Mouse (Mus musculus) cerebellum, postnatal 14 days (tissue): ENCODE results near the gene Pet100.
"Not testable (repeated sequence)": the region's sequence is repeated elsewhere in the genome, so short reads cannot be mapped to it uniquely, and the experiment has no call there.

ENCODE experiments used
- DNase-seq, 2 experiments: peaks; one replicate each; pipeline ENCODE4 v3.0.0; 2021; ENCODE audit warnings: mixed read lengths in 2 of 2

Gene Pet100

DNA sequence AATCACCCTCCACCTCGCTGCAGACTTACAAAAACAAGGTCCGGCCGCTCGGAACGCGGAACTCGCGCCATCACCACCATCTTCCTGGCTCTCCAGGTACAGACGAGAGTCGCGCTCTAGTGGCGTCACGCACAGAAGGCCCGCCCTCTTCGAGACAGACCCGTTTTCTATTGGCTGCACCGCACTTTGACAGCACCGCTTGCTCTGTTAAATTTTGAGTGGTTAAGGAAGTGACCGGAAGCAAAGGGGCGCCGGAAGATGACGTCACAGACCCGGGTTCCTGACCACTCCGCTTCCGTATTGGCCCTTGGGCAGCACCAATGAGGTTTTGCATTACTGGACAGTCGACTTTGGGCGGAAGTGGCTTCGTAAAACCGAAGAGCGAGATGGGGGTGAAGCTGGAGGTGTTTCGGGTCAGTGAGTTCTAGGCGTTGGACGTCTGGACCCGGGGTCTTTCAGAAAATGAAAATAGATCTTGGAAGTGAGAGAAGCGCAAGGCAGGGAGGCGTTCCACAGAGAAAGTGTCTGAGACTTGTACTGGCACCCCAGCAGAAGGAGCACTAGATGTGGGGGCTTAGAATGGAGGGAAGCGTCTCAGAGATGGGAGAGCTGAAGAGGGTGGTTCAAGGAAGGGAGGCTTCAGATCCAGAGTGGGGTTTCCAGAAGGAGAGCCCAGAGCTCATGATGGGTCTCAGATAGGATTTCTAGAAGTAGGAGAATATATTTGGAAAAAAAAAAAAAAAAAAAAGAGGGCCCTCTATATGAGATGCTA is at the start of gene Pet100, which contains the start of gene Xab2:
TSS of gene Pet100 (plus strand) at position 350 of the 772 bp plus-strand sequence.
TSS of gene Xab2 (minus strand) at position 118 of the 772 bp plus-strand sequence.
- peak; percentile 99 for DNase-seq

- DNase-seq, result no peak
Measured at GRCm38 (mm10) chr8:3574546-3574945, 46.8 kb upstream of the Pet100 start.

DNA sequence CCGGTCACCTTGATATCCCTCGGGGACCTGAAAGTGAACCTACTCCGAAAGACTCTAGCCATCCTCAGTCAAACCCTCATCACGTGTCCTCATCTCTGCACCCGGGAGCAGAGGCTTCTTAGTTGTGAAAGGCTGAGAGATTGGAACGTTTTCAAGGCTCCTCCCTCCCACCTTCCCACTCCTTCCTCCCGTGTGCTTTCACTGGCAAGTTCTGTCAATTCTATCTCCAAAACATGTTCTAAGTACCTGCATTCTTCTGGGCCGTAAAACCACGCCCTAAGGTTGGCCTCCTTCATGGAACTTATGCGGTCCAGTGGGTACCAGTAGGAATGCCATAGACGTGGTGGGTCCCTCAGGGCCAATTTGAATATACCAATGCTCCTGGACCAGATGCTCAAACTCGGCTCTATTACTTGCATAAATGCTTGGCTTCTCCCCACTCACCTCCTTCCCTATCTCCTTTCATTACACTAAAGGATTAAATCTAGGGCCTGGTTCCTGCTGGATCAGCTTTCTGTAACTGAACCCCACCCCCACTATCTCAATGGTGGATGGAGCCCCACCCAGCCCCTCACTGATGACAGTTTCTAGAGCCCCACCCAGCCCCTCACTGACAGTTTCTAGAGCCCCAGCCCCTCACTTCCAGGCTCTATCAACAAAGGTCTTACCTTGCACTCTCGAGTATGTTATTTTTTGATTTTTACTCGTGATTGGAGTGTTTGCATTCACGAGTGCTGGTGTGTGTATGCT is 45.0 kb upstream of the Pet100 start:
- no peak for DNase-seq

- no peak for DNase-seq
Measured at GRCm38 (mm10) chr8:3579390-3580364, 41.7 kb upstream of the Pet100 start.

DNA sequence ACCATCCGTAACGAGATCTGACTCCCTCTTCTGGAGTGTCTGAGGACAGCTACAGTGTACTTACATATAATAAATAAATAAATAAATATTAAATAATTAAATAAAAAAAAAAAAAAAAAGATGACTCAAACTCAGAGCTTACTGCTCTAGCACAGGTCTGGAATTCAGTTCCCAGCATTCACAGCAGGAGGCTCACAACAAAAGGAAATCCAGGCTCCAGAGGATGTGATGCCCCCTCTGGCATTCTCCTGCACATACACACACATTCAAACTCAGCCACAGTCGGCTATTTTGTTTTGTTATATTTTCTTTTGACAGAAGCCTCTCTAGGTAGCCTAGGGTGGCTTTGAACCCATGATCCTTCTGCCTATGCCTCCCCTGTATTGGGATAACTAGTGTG is 39.4 kb upstream of the Pet100 start:
- not testable (repeated sequence) for DNase-seq

- no peak for DNase-seq
Measured at GRCm38 (mm10) chr8:3586452-3586851, 34.9 kb upstream of the Pet100 start.

- DNase-seq, result no peak
Measured at GRCm38 (mm10) chr8:3586993-3587390, 34.4 kb upstream of the Pet100 start, which contains the start of gene Camsap3. Gene Camsap3, plus strand, starts transcription at chr8:3587293.

DNA sequence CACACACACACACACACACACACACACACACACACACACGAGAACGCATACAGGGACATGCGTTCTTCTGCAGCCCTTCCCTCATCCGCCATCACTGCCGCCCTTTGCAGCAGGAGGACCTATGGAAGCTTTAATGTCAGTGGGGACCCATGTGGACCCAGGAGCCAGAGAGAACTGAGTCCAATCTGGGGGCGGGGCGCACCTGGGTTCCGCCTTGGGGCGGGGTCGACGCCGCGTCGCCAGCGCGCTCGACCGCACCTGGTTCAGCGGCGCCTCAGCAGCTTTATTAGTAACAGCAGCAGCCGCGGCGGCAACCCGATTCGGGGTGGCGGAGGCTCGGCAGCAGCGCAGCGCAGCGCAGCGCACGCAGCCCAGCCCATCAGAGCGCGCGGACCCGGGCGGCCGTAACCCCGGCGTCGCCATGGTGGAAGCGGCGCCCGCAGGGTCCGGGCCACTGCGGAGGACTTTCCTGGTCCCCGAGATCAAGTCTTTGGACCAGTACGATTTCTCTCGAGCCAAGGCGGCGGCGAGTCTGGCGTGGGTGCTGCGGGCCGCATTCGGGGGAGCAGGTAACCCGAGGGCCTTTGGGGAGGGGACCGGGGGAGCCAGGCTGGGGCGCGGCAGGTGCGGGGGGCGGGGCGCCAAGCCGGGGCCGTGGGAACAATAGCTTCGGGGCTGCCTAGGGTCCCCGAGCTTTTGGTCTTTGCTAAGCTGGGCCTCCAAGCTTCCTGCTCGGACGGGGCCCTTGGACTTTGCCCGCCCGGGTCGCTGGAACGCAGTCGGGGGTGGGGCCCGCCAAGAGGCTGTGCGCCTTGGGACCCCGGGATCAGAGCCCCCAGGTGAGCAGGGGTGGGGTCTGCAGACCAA is 33.7 kb upstream of the Pet100 start:
- DNase-seq, result peak; percentile 81 to 83

DNA sequence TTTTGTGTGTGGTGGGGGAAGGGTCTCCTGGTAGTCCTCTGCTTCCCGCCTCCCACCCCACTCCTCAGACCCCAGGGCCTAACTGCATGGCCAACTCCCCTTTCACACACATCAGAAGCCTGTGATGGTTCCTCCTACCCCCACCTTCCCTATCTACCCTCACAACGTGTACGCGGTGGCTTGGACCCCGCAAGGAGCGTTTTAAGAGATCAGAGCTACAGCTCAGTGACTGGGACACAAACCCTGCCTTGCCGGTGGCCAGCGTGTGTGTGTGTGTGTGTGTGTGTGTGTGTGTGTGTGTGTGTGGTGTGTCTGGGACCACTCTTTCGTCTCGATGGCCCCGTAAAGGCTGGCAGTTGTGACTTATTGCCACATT is 33.1 kb upstream of the Pet100 start:
- peak; percentile 36 to 52 for DNase-seq

DNA sequence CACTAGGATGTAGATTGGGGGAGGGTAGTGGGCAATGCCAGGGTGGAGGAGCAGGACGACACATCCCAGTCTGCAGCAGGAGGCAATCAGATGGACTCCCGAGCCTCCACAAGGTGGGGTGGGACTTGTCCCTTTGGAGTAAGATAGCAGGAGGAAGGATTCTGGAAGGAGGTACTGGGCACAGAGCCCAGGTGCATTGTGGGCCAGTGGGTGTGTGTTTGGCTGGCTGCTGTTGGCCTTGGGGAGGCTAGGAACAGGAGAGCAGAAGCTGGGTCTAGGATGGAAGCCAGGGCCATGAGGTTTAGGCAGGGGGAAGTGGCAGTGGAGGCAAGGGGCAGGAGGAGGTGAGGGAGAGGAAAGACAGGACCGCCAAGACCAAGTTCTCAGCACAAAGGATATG is 27.9 kb upstream of the Pet100 start:
- DNase-seq, result peak; percentile 65 to 69

GRCm38 (mm10) chr8:3594466-3594865 is 26.9 kb upstream of the Pet100 start:
- DNase-seq, result no peak

DNA sequence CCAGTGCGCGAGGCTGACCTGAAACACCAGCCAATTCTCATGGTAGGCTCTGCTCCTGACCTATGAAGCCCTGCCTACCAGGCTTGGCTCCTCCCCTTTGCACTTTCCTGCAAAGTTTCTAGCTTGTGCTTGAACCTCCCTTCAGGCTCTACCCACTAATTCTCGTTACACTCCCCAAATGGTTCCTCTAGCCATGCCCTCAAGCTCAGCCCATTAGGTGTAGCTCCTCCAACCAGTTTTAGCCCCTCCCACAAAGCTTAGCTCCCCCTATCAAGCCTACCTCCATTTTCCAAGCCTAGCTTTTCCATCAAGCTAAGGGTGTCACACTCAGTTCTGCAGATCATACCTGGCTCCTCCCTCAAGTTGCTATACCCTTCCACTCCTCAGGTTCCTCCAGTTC is 23.3 kb upstream of the Pet100 start:
- DNase-seq, result no peak

- no peak for DNase-seq
Measured at GRCm38 (mm10) chr8:3599219-3599618, 22.1 kb upstream of the Pet100 start.

GRCm38 (mm10) chr8:3600401-3600800 is 20.9 kb upstream of the Pet100 start:
- DNase-seq, result no peak

DNA sequence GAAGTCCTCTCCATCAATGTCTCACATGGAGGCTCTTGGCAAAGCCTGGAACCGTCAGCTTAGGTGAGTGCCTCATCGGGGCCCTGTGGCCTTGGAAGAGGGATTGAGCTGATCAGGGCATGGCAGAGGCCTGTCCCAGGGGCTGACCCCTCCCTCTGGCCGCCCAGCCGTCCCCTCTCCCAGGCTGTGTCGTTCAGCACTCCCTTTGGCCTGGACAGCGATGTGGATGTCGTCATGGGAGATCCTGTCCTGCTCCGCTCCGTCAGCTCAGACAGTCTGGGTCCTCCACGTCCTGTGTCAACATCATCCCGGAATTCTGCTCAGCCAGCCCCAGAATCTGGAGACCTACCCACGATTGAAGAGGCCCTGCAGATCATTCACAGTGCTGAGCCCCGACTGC is 17.9 kb upstream of the Pet100 start:
- DNase-seq, result no peak

DNA sequence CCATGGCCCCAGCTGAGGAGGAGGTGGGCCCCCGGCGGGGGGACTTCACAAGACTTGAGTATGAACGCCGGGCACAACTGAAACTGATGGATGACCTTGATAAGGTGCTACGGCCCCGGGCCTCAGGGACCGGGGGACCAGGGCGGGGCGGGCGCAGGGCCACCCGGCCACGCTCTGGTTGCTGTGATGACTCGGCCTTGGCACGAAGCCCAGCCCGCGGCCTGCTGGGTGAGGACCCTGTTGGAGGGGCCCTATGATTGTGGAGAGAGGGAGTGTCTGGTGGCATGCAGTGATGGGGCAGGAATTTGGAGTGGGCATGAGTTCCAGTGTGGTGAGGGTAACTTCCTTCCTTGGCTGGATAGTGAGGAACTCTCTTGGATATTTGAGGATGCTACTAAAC is 14.8 kb upstream of the Pet100 start:
- DNase-seq, result no peak

DNA sequence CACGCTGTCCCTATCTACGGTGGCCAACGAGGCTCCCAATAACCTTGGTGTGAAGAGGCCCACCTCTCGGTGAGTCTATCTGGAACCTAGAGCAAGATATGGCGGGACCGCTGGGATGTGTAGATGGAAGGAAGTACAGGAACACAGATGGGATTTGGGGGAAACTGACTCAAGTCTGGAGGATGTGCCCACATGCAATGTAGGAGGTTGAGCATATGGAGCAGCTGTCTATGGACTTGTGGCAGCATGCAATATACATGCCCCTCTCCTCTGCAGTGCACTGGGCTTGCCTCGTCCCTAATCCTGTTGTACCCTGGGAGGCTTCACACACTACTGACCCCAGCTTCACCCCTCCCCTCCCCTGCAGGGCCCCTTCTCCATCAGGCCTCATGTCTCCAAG is 13.5 kb upstream of the Pet100 start:
- no peak for DNase-seq

DNA sequence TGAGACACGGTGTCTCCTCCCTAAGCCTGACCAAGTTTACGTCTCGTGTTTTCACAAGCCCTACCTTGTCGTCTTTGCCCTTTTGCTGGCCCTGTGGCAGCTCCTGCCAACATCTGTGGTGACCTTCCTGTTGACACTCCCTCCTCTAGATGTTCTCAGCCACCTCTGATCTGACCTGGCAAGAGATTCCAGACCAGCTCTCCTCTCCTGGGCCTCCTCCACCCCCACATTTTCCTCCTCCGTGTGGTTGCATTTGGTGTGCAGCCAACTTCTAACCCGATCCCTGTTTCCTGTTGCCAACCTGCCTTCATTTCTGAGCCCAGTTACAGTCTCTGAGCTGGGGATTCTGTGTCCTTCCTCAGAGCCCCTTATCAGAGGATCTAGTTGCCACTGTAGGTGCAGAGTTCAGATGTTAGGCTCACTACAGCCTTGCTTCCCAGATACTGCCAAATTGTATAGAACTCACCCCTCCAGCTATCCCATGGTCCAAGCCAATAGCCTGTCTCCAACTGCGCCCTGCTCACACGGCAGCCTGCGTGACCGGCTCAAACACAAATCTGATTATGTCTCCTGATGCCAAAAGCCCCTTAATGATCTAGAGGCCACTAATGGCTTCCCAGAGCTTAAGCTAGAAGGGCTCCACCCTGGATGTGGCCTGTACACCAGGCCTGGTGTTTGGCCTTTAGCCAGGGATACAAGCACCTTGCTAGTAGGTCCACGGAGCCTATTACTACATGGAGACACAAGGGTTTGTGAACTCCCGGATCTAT is 12.1 kb upstream of the Pet100 start:
- DNase-seq, result no peak

DNA sequence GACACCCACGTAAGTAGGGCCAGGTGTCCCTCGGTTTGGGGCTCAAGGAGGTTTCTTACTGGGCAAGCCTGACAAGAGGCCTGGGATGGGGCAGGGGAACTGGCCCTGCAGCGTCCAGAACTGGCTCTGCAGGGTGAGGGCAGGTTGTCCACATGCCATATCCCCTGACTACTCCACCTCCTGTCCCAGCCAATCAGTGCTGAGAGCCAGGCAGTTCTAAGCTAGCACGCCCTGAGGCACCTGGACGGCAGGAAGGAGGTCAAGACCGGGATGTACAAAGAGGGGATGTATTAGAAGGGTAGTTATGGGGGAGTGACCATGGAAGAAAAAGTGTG is 11.6 kb upstream of the Pet100 start:
- no peak for DNase-seq

DNA sequence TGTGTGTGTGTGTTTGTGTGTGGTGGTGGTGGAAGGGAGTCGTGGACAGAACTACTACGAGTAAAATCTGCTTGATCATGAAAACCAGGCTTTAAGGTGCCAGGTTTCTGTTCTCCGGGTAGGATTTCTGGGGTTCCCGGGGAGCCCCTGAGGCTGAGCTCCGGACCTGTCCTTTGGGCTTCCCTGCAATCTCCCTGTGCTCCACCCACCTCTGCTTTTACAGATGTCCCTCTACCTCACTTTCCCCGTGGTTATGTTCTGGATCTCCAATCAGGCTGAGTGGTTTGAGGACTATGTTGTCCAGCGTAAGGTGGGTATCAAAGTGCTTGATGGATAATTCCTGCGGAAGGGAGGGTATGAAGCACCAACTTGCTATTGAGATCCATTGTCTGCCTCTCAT is 771 bp downstream of the Pet100 start:
- DNase-seq, result no peak

- DNase-seq, result no peak
Measured at GRCm38 (mm10) chr8:3625445-3625844, 4.1 kb downstream of the Pet100 start, which contains the start of gene Pcp2. Gene Pcp2, minus strand, starts transcription at chr8:3625545.
